Mouse (Mus musculus): ENCODE measurements around the gene Ncapd3.

DNA sequence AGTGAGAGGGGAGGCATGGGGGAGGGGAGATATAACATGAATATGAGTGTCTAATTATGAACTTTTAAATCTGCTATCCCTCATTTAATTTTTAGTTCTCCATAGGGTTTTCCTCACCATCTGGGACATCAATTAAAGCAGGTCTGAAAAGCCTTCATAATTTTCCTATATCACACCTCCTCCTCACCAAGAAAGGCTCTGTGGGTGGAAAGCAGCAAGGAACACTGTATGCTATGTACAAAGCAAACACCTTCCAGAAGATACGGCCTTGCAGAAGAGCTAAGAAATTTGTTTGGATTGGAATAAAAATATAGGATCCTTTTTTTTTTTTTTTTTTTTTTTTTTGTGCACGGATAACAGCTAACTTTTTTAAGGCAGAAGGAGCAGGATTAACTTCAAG lies 94.0 kb downstream of the Ncapd3 start:
- TF ChIP-seq POLR2A (IDR thresholded peaks at IDR 0.05; ENCODE audit: low read depth, low read length), result no peak
- no peak for TF ChIP-seq HCFC1 (IDR thresholded peaks at IDR 0.05; ENCODE audit: low read depth, low read length)
